Mouse (Mus musculus) small intestine, adult 2 months (tissue): ENCODE results near the gene Pkhd1.

ENCODE experiments used
- CTCF ChIP-seq: fragments of 200-500 bp; IDR thresholded peaks from 2 replicates; pipeline ENCODE4 v1.5.1; 2012; ENCODE audit warnings: low read depth, mild to moderate bottlenecking, control low read depth, inconsistent platforms, low read length, moderate library complexity, mixed read lengths; ENCODE audit not compliant: insufficient replicate concordance, insufficient read length; ENCODE audit errors: extremely low read depth
- POLR2A ChIP-seq: fragments of 200-500 bp; IDR thresholded peaks from 2 replicates; pipeline ENCODE4 v1.6.1; 2012; ENCODE audit warnings: low read depth, mild to moderate bottlenecking, control low read depth, inconsistent platforms, low read length, moderate library complexity

- TF ChIP-seq CTCF (no peak), POLR2A (no peak)
Measured at GRCm38 (mm10) chr1:20035277-20035676, 582.6 kb downstream of the Pkhd1 start.
